Mouse (Mus musculus) heart, adult 2 months (tissue): ENCODE data around the gene Tceanc2.

Experiments used
- CTCF ChIP-seq: fragments of 200-600 bp; IDR thresholded peaks from 2 replicates; pipeline ENCODE4 v1.8.1; 2022; ENCODE audit warnings: antibody characterized with exemption, mild to moderate bottlenecking, moderate library complexity
- EP300 ChIP-seq: fragments of 200-500 bp; IDR thresholded peaks from 2 replicates; pipeline ENCODE4 v1.6.1; 2011; ENCODE audit warnings: low read depth, low read length, control low read depth; ENCODE audit not compliant: insufficient read depth
- POLR2A ChIP-seq: fragments of 200-500 bp; IDR thresholded peaks from 2 replicates; pipeline ENCODE4 v1.6.1; 2011; ENCODE audit warnings: mild to moderate bottlenecking, low read depth, low read length, control low read depth; ENCODE audit not compliant: insufficient read depth

GRCm38 (mm10) chr4:107163756-107164587 is 14.9 kb downstream of the Tceanc2 start:
- TF ChIP-seq POLR2A (no peak), CTCF (no peak; the same call in 1 of the 2 replicates), EP300 (no peak)
